Mouse (Mus musculus) gastrocnemius, postnatal 10 days (tissue): Measurements from ENCODE around the gene Rfpl4. TPM values are rescaled to one million over a fixed set of nuclear protein-coding genes. Genes with fewer than 3 reads are reported as not detected.
A peak's percentile ranks its signal among the peaks of the same experiment; 100 is the strongest.
"Not testable (repeated sequence)": the region's sequence is repeated elsewhere in the genome, so short reads cannot be mapped to it uniquely, and the experiment has no call there.

ENCODE experiments used
- DNase-seq: peaks from one replicate; pipeline ENCODE4 v3.0.0; 2021; ENCODE audit warnings: mixed read lengths
- microRNA-seq, 2 experiments: library from miRNA; unstranded; fragments of <30 nt; microRNA quantifications; one replicate each; pipeline ENCODE4 v1.2.0; 2021
- total RNA-seq, 2 experiments: library from RNA; stranded (reverse); gene quantifications; 2 replicates each; pipeline ENCODE4 v1.2.3; 2021

Gene Rfpl4
- total RNA-seq, 2 experiments from 2014 or later = not detected

- no peak for DNase-seq
Measured at GRCm38 (mm10) chr7:5080815-5081214, 35.9 kb downstream of the Rfpl4 start.

- DNase-seq = peak; percentile 96
Measured at GRCm38 (mm10) chr7:5080010-5080751, 36.6 kb downstream of the Rfpl4 start, which contains the start of gene Epn1. TSS of gene Epn1 (plus strand) at chr7:5080235.

GRCm38 (mm10) chr7:5079365-5080009 lies 37.3 kb downstream of the Rfpl4 start:
- DNase-seq = not testable (repeated sequence)

GRCm38 (mm10) chr7:5076931-5077330 lies 39.8 kb downstream of the Rfpl4 start:
- no peak for DNase-seq

- no peak for DNase-seq
Measured at GRCm38 (mm10) chr7:5074984-5075383, 41.8 kb downstream of the Rfpl4 start.

GRCm38 (mm10) chr7:5073586-5073985 lies 43.2 kb downstream of the Rfpl4 start:
- no peak for DNase-seq

GRCm38 (mm10) chr7:5064886-5065285 lies 51.9 kb downstream of the Rfpl4 start:
- DNase-seq = no peak

- DNase-seq = no peak
Measured at GRCm38 (mm10) chr7:5062360-5063001, 54.3 kb downstream of the Rfpl4 start.

- peak; percentile 98 for DNase-seq
Measured at GRCm38 (mm10) chr7:5061774-5062359, 54.9 kb downstream of the Rfpl4 start, which contains the start of gene U2af2. TSS of gene U2af2 (plus strand) at chr7:5062143.

GRCm38 (mm10) chr7:5060944-5061773 lies 55.6 kb downstream of the Rfpl4 start:
- DNase-seq = peak; percentile 99

GRCm38 (mm10) chr7:5060239-5060731 lies 56.5 kb downstream of the Rfpl4 start:
- peak; percentile 75 for DNase-seq

Small RNA genes lying within 50 kb of the gene (microRNA-seq; reads per million reads assigned to microRNA genes)
- 0 reads per million in 2 experiments for gene Gm26217

Other genes with a start within 250 kb of the Rfpl4 start
- 1 to 10 TPM; 1.9 to 4.3 TPM for gene Isoc2b, start 246.7 kb downstream of the Rfpl4 start, total RNA-seq
- gene Isoc2a, start 239.8 kb downstream of the Rfpl4 start, total RNA-seq = 10 to 100 TPM; 13.3 to 14.3 TPM
- gene Gm36210, start 210.4 kb downstream of the Rfpl4 start, total RNA-seq = under 1 TPM in 1 of 2 experiments, not detected in 1; 0.19 TPM
- gene Zfp628, start 201.7 kb downstream of the Rfpl4 start, total RNA-seq = 10 to 100 TPM in 1 of 2 experiments, 1 to 10 TPM in 1; 9.9 to 10.5 TPM
- gene Nat14, start 194.9 kb downstream of the Rfpl4 start, total RNA-seq = 1 to 10 TPM; 1.9 to 4.4 TPM
- 10 to 100 TPM; 43.3 to 55.0 TPM for gene Ssc5d, start 191.2 kb downstream of the Rfpl4 start, total RNA-seq
- gene Sbk2, start 152.5 kb downstream of the Rfpl4 start, total RNA-seq = 10 to 100 TPM; 31.0 to 46.5 TPM
- under 1 TPM in 1 of 2 experiments, not detected in 1; 0.28 TPM for gene Sbk3, start 145.8 kb downstream of the Rfpl4 start, total RNA-seq
- gene Zfp579, start 120.8 kb downstream of the Rfpl4 start, total RNA-seq = 10 to 100 TPM; 15.2 to 18.2 TPM
- 1 to 10 TPM; 6.9 to 8.0 TPM for gene Zfp524, start 102.5 kb downstream of the Rfpl4 start, total RNA-seq
- gene Fiz1, start 102.3 kb downstream of the Rfpl4 start, total RNA-seq = 10 to 100 TPM; 16.4 to 20.0 TPM
- not detected for gene Gm44973, start 101.5 kb downstream of the Rfpl4 start, total RNA-seq
- gene Zfp865, start 96.6 kb downstream of the Rfpl4 start, total RNA-seq = 10 to 100 TPM; 16.8 to 21.0 TPM
- 1 to 10 TPM in 1 of 2 experiments, under 1 TPM in 1; 0.35 to 1.4 TPM for gene Ccdc106, start 96.4 kb downstream of the Rfpl4 start, total RNA-seq
- gene 4632433K11Rik, start 82.8 kb downstream of the Rfpl4 start, total RNA-seq = under 1 TPM in 1 of 2 experiments, not detected in 1; 0.49 TPM
- gene Zfp784, start 78.5 kb downstream of the Rfpl4 start, total RNA-seq = 1 to 10 TPM; 4.9 to 6.0 TPM
- 1 to 10 TPM; 7.3 to 10.0 TPM for gene Zfp580, start 65.4 kb downstream of the Rfpl4 start, total RNA-seq
- gene U2af2, start 54.8 kb downstream of the Rfpl4 start, total RNA-seq = 10 to 100 TPM; 70.2 to 94.0 TPM
- gene Epn1, start 36.7 kb downstream of the Rfpl4 start, total RNA-seq = 100 to 1,000 TPM in 1 of 2 experiments, 10 to 100 TPM in 1; 96.7 to 110 TPM
- 1 to 10 TPM; 2.4 to 2.6 TPM for gene Rasl2-9, start 9.0 kb upstream of the Rfpl4 start, total RNA-seq
- not detected for gene Vmn1r55, start 32.7 kb upstream of the Rfpl4 start, total RNA-seq
- gene Vmn1r56, start 79.8 kb upstream of the Rfpl4 start, total RNA-seq = not detected
- gene Vmn1r57, start 101.5 kb upstream of the Rfpl4 start, total RNA-seq = not detected
- gene Gm5065, start 233.6 kb upstream of the Rfpl4 start, total RNA-seq = not detected
- not detected for gene Nlrp2, start 234.1 kb upstream of the Rfpl4 start, total RNA-seq